Mouse (Mus musculus) C2C12 (cell line): ENCODE measurements around the gene Pdzd7. TPM values are rescaled to one million over a fixed set of nuclear protein-coding genes. Genes with fewer than 3 reads are reported as not detected.
"Not testable (repeated sequence)": the region's sequence is repeated elsewhere in the genome, so short reads cannot be mapped to it uniquely, and the experiment has no call there.

Experiments
- H3K27me3 ChIP-seq: one replicate; pipeline ENCODE4 v1.6.1; 2011; ENCODE audit not compliant: control insufficient read depth, insufficient read depth, insufficient read length
- H3K36me3 ChIP-seq: one replicate; pipeline ENCODE4 v1.6.1; 2011; ENCODE audit not compliant: control insufficient read depth, insufficient read depth
- H3K4me3 ChIP-seq: one replicate; pipeline ENCODE4 v1.5.1; 2011; ENCODE audit warnings: mild to moderate bottlenecking, control low read depth; ENCODE audit not compliant: poor library complexity, insufficient read depth, severe bottlenecking
- H3K79me2 ChIP-seq: one replicate; pipeline ENCODE4 v1.6.1; 2011; ENCODE audit not compliant: control insufficient read depth, insufficient read depth
- H3K79me3 ChIP-seq: one replicate; pipeline ENCODE4 v1.6.1; 2011; ENCODE audit warnings: low read depth, control low read depth
- H3ac ChIP-seq: one replicate; pipeline ENCODE3; 2011; ENCODE audit warnings: low read depth; ENCODE audit not compliant: control insufficient read depth, insufficient read length
- CEBPB ChIP-seq: IDR thresholded peaks from one replicate; pipeline ENCODE4 v1.6.1; 2011; ENCODE audit warnings: low read depth, mild to moderate bottlenecking, control low read depth, moderate library complexity
- CTCF ChIP-seq: IDR thresholded peaks from one replicate; pipeline ENCODE4 v1.5.1; 2011; ENCODE audit not compliant: control insufficient read depth, insufficient read depth, insufficient read length
- FOSL1 ChIP-seq: IDR thresholded peaks from one replicate; pipeline ENCODE4 v1.8.0; 2011; ENCODE audit warnings: mild to moderate bottlenecking, low read length; ENCODE audit not compliant: poor library complexity, insufficient read depth, severe bottlenecking
- MAX ChIP-seq: IDR thresholded peaks from one replicate; pipeline ENCODE4 v1.6.1; 2011; ENCODE audit warnings: mild to moderate bottlenecking, control low read depth
- MYOD1 ChIP-seq: IDR thresholded peaks from one replicate; pipeline ENCODE4 v1.6.1; 2011; ENCODE audit warnings: low read depth; ENCODE audit not compliant: control insufficient read depth, insufficient read length
- MYOG ChIP-seq: IDR thresholded peaks from one replicate; pipeline ENCODE4 v1.6.1; 2011; ENCODE audit not compliant: control insufficient read depth, insufficient read length; ENCODE audit errors: extremely low read depth
- USF1 ChIP-seq: IDR thresholded peaks from one replicate; pipeline ENCODE4 v1.6.1; 2011; ENCODE audit warnings: low read depth, mild to moderate bottlenecking, control low read depth, moderate library complexity
- polyA plus RNA-seq: library from polyadenylated mRNA; unstranded; fragments of >200 nt; fragmentation: generic; extraction: Trizol; gene quantifications from one replicate; pipeline ENCODE4 v1.2.1, GENCODE M21; 2012; ENCODE audit warnings: missing spikeins

Pdzd7 gene
- polyA plus RNA-seq, 1 experiment: 0.14 TPM

DNA sequence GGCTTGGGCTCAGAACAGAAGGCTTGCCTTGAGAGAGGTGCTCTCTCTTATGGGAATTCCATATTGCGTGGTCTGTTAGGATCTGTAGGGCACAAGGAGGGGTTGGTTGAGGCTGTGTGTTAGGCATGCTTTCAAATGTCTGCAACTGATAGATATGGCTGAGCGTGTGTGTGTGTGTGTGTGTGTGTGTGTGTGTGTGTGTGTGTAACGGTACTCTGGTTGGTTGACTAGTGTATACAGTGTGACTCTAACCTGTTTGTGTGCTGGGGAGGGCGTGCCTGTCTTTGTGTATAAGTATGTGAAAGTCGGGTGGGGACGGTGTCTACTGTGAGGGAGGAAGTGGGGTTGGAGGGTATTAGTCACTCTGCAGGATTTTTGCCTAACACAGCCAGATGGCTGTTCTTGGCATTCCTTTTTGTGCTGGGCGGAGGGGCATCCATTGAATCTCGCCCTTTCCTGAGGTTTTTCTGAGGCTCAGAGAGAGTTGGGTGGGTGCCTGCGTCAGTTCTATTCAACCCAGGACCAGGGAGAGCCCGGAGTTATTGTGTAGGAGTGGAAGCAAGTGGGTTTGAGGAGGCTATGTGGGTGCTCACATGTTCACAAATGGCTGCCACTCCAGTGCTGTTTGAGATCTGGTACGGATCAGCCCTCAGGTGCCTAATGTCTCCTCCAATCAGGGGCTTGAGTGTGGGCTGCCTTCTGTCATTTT is 2.6 kb upstream of the Pdzd7 start:
- Histone ChIP-seq H3K27me3 (no peaks in the 10 kb centered on the region), H3ac (peak overlapping the region; percentile 75), H3K79me3 (peaks cover 10% of the 10 kb centered on the region), H3K36me3 (peaks cover 35% of the 10 kb centered on the region), H3K4me3 (peak overlapping the region; percentile 68), H3K79me2 (peaks cover 36% of the 10 kb centered on the region)
- TF ChIP-seq CEBPB (peak; percentile 31), FOSL1 (peak; percentile 23), USF1 (no peak)

DNA sequence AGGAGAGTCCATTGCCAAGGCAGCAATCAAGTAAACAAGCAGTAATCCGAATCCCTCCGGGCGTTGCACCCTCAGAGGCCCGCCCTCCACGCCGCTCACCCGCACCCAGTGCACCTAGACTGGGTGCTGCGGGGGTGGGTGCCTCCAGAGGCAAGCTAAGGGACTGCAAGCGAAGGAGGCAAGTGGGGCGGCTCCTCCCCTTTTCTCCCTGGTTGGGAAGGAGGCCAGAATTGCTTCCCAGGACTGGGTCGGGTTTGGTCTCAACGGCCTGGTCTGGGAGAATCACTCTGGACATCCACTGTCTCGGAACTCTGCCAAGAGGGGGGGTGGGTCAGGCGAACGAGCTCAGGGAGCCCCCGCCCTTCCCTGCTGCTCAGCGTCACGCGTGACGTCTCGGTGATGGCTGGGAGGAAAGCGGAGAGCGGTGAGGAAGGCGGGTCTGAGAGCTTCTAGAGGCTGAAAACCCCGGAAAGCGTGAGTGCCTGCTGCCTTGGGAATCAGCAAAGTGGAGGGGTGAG is 2.0 kb upstream of the Pdzd7 start, which contains the start of gene Sfxn3:
Sfxn3 (plus strand) TSS at position 87 of the 518 bp plus-strand sequence.
- H3K79me2 ChIP-seq: peaks cover 36% of the 10 kb centered on the region
- no peaks in the 10 kb centered on the region for H3K27me3 ChIP-seq
- TF ChIP-seq CEBPB (peak; percentile 84), MYOD1 (no peak), CTCF (peak; percentile 38), FOSL1 (no peak), MAX (peak; percentile 13), MYOG (no peak)

DNA sequence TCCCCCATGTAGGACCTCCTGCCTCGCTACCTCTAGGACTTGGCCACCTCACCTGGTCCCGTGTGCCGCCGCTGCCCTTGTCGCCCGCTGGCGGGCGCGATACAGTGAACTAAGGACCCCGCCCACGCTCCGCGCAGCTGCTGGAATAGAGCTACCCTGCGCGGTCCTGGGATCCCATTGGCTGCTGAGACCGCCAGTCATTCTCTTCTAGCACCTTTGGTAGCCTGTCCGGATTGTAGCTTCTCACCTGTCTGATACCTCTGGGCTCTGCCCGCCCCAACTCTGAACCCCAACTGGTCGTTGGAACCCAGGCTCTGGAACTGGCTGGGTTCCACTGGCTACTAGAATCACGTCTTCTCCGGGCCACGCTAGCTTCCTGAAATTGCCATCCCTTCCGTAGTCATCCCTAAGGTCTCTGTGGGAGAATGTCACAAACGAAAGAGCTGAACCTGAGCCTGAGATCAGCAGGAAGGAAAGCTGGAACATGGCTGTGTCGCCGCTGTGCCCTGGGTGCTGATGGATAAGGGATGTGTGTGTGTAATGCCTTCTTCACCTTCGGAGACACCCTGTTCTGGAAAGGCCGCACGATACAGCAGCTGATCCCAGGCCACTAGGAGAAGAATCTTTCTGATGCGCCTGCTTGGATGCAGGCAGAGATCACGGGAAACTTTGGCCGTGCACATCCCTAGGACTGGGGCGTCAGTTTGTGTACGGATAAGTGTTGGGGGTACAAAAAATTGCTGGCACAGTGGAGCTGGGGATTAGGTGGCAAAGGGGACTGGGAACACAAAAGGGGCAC is 1.2 kb upstream of the Pdzd7 start:
- Histone ChIP-seq H3K36me3 (peaks cover 26% of the 10 kb centered on the region), H3K27me3 (no peaks in the 10 kb centered on the region)

More for the DNA sequence above, 2.0 kb upstream of the Pdzd7 start, which contains the start of gene Sfxn3:
- H3K4me3 ChIP-seq: peak within 1 kb of the TSS; percentile 68
- peaks cover 10% of the 10 kb centered on the region for H3K79me3 ChIP-seq
- H3ac ChIP-seq: peak within 1 kb of the TSS; percentile 75
- H3K36me3 ChIP-seq: peaks cover 29% of the 10 kb centered on the region

DNA sequence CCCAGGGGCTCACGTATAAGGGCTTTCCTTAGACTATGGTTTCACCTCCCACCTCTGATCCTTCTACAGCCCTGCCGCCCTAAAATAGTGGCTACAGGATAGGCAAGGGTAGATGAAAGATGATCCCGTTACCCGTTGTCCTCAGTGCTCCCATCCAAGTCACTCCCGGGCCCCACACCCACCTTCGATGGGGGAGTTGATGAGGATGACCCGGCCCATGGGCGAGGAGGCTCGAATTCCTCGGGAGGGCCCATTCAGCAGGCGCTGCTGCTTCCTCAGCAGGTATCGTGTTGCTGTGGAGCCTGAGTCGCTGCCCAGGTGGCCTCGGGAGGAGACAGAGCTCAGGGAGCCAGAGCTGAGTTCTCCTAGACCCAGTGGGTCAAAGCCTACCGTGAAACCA is 281 bp downstream of the Pdzd7 start:
- peaks cover 10% of the 10 kb centered on the region for H3K79me3 ChIP-seq
- H3K36me3 ChIP-seq: peaks cover 13% of the 10 kb centered on the region
- H3K79me2 ChIP-seq: peaks cover 22% of the 10 kb centered on the region
- peaks cover 3% of the 10 kb centered on the region for H3K27me3 ChIP-seq
- H3ac ChIP-seq: no peak overlapping the region
- TF ChIP-seq FOSL1 (no peak), USF1 (no peak), MYOD1 (no peak), MAX (no peak), MYOG (no peak), CTCF (no peak), CEBPB (no peak)
- no peak overlapping the region for H3K4me3 ChIP-seq

More for the DNA sequence above, 1.2 kb upstream of the Pdzd7 start:
- TF ChIP-seq USF1 (no peak), MAX (no peak), MYOG (no peak)
- Histone ChIP-seq H3ac (peak overlapping the region; percentile 73), H3K4me3 (peak overlapping the region; percentile 68), H3K79me2 (peaks cover 36% of the 10 kb centered on the region), H3K79me3 (peaks cover 10% of the 10 kb centered on the region)

DNA sequence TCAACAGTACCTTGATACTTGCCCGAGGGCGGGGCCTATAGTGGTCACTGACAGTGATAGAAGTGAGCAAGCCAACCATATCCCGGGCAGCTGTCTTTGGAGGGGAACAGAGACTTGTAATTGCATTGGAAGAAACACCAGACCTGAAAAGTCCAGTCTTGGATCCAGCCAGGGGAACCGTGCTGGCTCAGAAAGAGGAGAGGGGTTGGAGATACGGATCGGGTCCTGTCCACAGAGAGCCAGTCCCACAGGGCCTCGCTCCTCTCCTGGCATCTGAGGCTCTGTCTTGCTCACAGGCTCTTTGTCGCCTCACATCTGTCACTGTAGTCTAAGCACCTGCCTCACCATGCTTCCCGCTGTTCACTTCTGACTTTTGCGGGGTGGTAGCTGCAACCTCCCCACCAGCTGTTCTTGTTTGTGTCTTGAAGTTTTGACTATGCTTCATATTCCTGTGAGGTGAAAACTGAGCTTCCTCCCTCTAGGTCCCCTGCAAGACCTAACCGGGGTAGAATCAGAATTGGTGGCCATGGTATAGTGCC is 1.1 kb downstream of the Pdzd7 start:
- peaks cover 6% of the 10 kb centered on the region for H3K36me3 ChIP-seq
- TF ChIP-seq FOSL1 (no peak), MAX (no peak), CEBPB (no peak), MYOD1 (no peak), MYOG (no peak), CTCF (no peak), USF1 (no peak)
- no peak overlapping the region for H3ac ChIP-seq
- H3K4me3 ChIP-seq: no peak overlapping the region
- H3K79me3 ChIP-seq: peaks cover 8% of the 10 kb centered on the region
- H3K27me3 ChIP-seq: peaks cover 7% of the 10 kb centered on the region
- H3K79me2 ChIP-seq: peaks cover 14% of the 10 kb centered on the region

DNA sequence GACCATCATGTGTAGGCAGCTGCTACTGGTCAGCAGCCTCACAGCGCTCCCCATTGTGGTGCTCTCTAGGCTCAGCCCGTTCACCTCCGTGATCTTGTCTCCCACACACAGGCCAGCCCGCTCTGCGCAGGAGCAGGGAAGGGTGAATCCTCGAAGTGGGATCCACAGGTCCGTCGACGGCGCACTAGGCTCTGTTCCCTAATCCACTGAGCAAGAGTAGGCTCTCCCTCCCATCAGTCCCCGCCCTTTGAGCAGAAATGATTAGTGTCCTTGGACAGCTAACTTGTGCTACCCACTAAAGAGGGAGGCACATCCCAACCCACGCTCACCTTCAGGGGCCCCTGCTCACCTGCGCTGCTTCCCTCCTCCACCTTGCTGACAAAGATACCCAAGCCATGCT is 5.3 kb downstream of the Pdzd7 start:
- H3K79me3 ChIP-seq: no peaks in the 10 kb centered on the region
- H3ac ChIP-seq: no peak overlapping the region
- TF ChIP-seq MAX: no peak
- TF ChIP-seq CEBPB: no peak
- no peak for TF ChIP-seq CTCF
- TF ChIP-seq MYOG: no peak
- no peak for TF ChIP-seq MYOD1
- TF ChIP-seq USF1: no peak
- no peak for TF ChIP-seq FOSL1
- H3K27me3 ChIP-seq: peaks cover 7% of the 10 kb centered on the region
- H3K79me2 ChIP-seq: no peaks in the 10 kb centered on the region
- H3K36me3 ChIP-seq: no peaks in the 10 kb centered on the region
- no peak overlapping the region for H3K4me3 ChIP-seq

DNA sequence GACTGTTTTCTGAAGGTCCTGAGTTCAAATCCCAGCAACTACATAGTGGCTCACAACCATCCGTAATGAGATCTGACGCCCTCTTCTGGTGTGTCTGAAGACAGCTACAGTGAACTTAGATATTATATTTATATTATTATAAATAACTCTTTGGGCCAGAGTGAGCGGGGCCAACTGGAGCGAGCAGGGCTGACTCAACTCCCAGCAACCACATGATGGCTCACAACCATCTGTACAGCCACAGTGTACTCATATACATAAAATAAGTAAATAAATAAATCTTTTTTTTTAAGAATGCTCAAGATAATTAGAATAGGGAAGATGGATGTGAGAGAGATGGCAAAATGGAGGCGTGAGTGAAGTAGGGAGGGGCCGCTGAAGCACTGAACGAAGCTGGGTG is 7.3 kb downstream of the Pdzd7 start:
- not testable (repeated sequence) for H3K27me3 ChIP-seq, H3K79me2 ChIP-seq, H3K79me3 ChIP-seq, H3ac ChIP-seq, H3K36me3 ChIP-seq, H3K4me3 ChIP-seq
